Comparison of ENCODE assay signal across 9 mouse cellular contexts in the genomic region with DNA sequence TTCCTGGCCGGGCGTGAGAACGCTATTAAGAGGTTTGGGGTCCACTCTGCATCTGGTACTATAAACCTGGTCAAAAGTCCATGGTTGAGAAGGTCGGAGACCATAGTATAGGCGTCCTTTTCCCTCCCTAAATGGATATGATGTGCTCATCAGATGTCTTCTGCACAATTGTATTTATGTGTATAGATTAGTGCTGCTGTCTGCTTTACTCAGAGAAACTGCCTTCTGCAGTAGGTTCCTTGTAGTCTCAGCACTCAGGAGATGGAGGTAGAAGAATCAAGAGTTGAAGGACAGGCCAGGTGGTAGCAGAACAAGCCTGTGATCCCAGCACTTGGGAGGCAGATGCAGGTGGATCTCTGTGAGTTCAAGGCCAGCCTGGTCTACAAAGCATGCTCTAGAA. TPM values are rescaled to one million over a fixed set of nuclear protein-coding genes. Genes with fewer than 3 reads are reported as not detected.
DNase-seq lines count a peak whose midpoint lies in the region; ATAC-seq and TF ChIP-seq lines count a peak whose summit lies in the region.
"Had no signal": no experiment of that assay in that cellular context is flagged by ENCODE, and none has a peak within 500 bp of the region (broad histone marks: within the 10 kb centered on the region; RNA-seq: fewer than 3 reads in every experiment).

No protein-coding gene starts in this region.

- no peaks in the 10 kb centered on the region for H3K36me3 ChIP-seq in heart, embryonic 11.5 days (ENCODE audit: control insufficient read depth, insufficient read depth, low read length)
- no peaks in the 10 kb centered on the region for H3K36me3 ChIP-seq in heart, embryonic 16.5 days (ENCODE audit: control insufficient read depth, insufficient read depth)
- H3K36me3 ChIP-seq in liver, postnatal 0 days (replicated peaks; ENCODE audit: insufficient read depth, low read length) = no peaks in the 10 kb centered on the region

- intact Hi-C loops in heart, postnatal 25 days (cut with DNase I) = no loop called here

- peak overlapping the region; percentile 56 for H3K4me2 ChIP-seq in heart, embryonic 11.5 days
- peak overlapping the region; percentile 70 for H3K4me2 ChIP-seq in heart, embryonic 16.5 days (ENCODE audit: low read depth, low read length)
- peak overlapping the region; percentile 53 for H3K4me2 ChIP-seq in liver, postnatal 0 days (ENCODE audit: low read depth, low read length)

- no peak for TF ChIP-seq EP300 in liver, postnatal 0 days (IDR thresholded peaks at IDR 0.05; ENCODE audit: low read depth)

- H3K9ac ChIP-seq in heart, embryonic 11.5 days (ENCODE audit: low read depth, low read length) = peak overlapping the region; percentile 65; the same call in 1 of the 2 replicates
- H3K9ac ChIP-seq in heart, embryonic 16.5 days (ENCODE audit: low read length) = peak overlapping the region; percentile 66
- H3K9ac ChIP-seq in liver, postnatal 0 days (replicated peaks) = no peak overlapping the region; the same call in 1 of the 2 replicates

- H3K4me1 ChIP-seq in heart, embryonic 11.5 days (ENCODE audit: control insufficient read depth, insufficient read depth, low read length) = no peaks in the 10 kb centered on the region
- no peaks in the 10 kb centered on the region for H3K4me1 ChIP-seq in bone marrow macrophage, adult 2 months (ENCODE audit: control insufficient read depth, insufficient read depth, low read length)
- H3K4me1 ChIP-seq in heart, embryonic 16.5 days (ENCODE audit: control insufficient read depth, insufficient read depth, low read length) = peaks cover 5% of the 10 kb centered on the region; the same call in 1 of the 2 replicates
- H3K4me1 ChIP-seq in liver, postnatal 0 days (ENCODE audit: insufficient read depth) = no peaks in the 10 kb centered on the region

- 7% methylated on average over 5 of the region's 5 CpGs for WGBS in heart, embryonic 11.5 days (ENCODE audit: insufficient replicate concordance)
- WGBS in heart, embryonic 16.5 days = 4% methylated on average over 5 of the region's 5 CpGs
- WGBS in liver, postnatal 0 days (ENCODE audit: insufficient replicate concordance) = 4% methylated on average over 5 of the region's 5 CpGs

- no peak for TF ChIP-seq POLR2A in bone marrow macrophage, adult 2 months (IDR thresholded peaks at IDR 0.05; ENCODE audit: borderline replicate concordance, low read depth, low read length)

- no peak for DNase-seq in heart, postnatal 25 days (ENCODE audit: low spot score)
- DNase-seq in liver, postnatal 0 days = no peak
- DNase-seq in urinary bladder, postnatal 10 days (ENCODE audit: low spot score) = no peak
- no peak for DNase-seq in Muller cell, postnatal 12 days (ENCODE audit: inconsistent ontology term)
- no peak for DNase-seq in lung, postnatal 10 days

- H3K4me3 ChIP-seq in heart, embryonic 11.5 days (ENCODE audit: low read depth, low read length) = peak overlapping the region; percentile 42
- peak overlapping the region; percentile 54 for H3K4me3 ChIP-seq in bone marrow macrophage, adult 2 months (ENCODE audit: insufficient read depth, low read length)
- H3K4me3 ChIP-seq in heart, embryonic 16.5 days (ENCODE audit: low read length) = peak overlapping the region; percentile 58
- H3K4me3 ChIP-seq in liver, postnatal 0 days (ENCODE audit: low read depth, low read length) = peak overlapping the region; percentile 36

- no peaks in the 10 kb centered on the region for H3K27me3 ChIP-seq in heart, embryonic 11.5 days (ENCODE audit: control insufficient read depth, insufficient read depth, low read length)
- H3K27me3 ChIP-seq in heart, embryonic 16.5 days (ENCODE audit: control insufficient read depth, insufficient read depth, low read length) = no peaks in the 10 kb centered on the region
- no peaks in the 10 kb centered on the region for H3K27me3 ChIP-seq in liver, postnatal 0 days (ENCODE audit: insufficient read depth, low read length)

- ATAC-seq in heart, embryonic 11.5 days (replicated peaks; ENCODE audit: insufficient number of reproducible peaks, low FRiP score, low TSS enrichment) = no peak; the same call in 1 of the 2 replicates
- no peak for ATAC-seq in heart, embryonic 16.5 days (replicated peaks; ENCODE audit: extremely low read depth, insufficient read depth, low FRiP score)
- peak; percentile 16; the same call in 1 of the 2 replicates for ATAC-seq in liver, postnatal 0 days

- TF ChIP-seq CTCF in bone marrow macrophage, adult 2 months (IDR thresholded peaks at IDR 0.05; ENCODE audit: low read depth, low read length) = no peak
- TF ChIP-seq CTCF in liver, postnatal 0 days (IDR thresholded peaks at IDR 0.05; ENCODE audit: low read depth) = no peak

- no peaks in the 10 kb centered on the region for H3K9me3 ChIP-seq in heart, embryonic 11.5 days (replicated peaks; ENCODE audit: control insufficient read depth, low read length)
- H3K9me3 ChIP-seq in heart, embryonic 16.5 days (replicated peaks; ENCODE audit: control insufficient read depth, low read length) = no peaks in the 10 kb centered on the region
- no peaks in the 10 kb centered on the region for H3K9me3 ChIP-seq in liver, postnatal 0 days (ENCODE audit: low read length)

- H3K27ac ChIP-seq in heart, embryonic 11.5 days (ENCODE audit: low read depth, low read length) = no peak overlapping the region
- no peak overlapping the region for H3K27ac ChIP-seq in bone marrow macrophage, adult 2 months (ENCODE audit: insufficient read depth, low read depth, low read length)
- H3K27ac ChIP-seq in heart, embryonic 16.5 days (ENCODE audit: low read length) = peak overlapping the region; percentile 51; the same call in 1 of the 2 replicates
- H3K27ac ChIP-seq in liver, postnatal 0 days (ENCODE audit: low read depth) = no peak overlapping the region

RNA-seq across cellular contexts. Expression of gene Creb3l2, which starts 22.6 kb away (rescaled TPM):
- polyA plus RNA-seq in heart, embryonic 11.5 days (2014; fragmentation: Nextera tagmentation; extraction: Ambion mirVana) = 42.9 and 52.9 TPM in 2 replicates
- total RNA-seq in heart, postnatal 25 days (2021) = 10 to 100 TPM; 23.9 to 28.5 TPM
- 6.9 and 7.7 TPM in 2 replicates for polyA plus RNA-seq in bone marrow macrophage, adult 2 months (2012; ENCODE audit: insufficient read depth, insufficient read length, missing spikeins)
- polyA plus RNA-seq in heart, embryonic 16.5 days (2015; fragmentation: Nextera tagmentation; extraction: Ambion mirVana) = 28.0 and 28.2 TPM in 2 replicates
- polyA plus RNA-seq in liver, postnatal 0 days (2015; fragmentation: Nextera tagmentation; extraction: Ambion mirVana) = 2.1 TPM in 2 replicates
- total RNA-seq: MEL had no signal
